Mouse (Mus musculus): Measurements from ENCODE around the gene Itpk1. TPM values are rescaled to one million over a fixed set of nuclear protein-coding genes. Genes with fewer than 3 reads are reported as not detected.
"Not testable (repeated sequence)": the region's sequence is repeated elsewhere in the genome, so short reads cannot be mapped to it uniquely, and the experiment has no call there.

Itpk1 gene
- polyA plus RNA-seq, 1 experiment from 2014 or later, result 4.8 TPM

DNA sequence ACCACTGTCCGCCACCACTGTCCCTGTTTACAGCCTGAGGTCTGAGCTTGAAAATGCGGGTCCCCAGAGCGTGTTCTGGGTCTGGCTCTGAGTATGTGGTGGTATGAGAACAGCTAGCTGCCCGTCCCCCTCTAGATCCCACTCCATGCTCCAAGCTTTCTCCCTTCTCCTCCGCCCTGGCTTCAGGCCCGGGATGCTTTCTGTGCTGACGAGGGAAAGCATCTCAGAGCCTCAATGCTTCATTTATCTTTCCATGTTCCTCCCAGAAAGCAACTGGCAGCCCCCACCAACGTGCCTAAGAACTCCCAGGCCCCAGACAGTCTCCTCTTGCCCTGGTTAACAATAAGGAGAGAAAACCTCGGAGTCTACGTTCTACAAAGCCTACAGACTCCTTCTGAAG is 67.5 kb downstream of the Itpk1 start:
- no peak for DNase-seq (ENCODE audit: low spot score)
- WGBS, result 82% methylated on average over 10 of the region's 10 CpGs
- Histone ChIP-seq H3K4me3 (no peak overlapping the region), H3K9me3 (no peaks in the 10 kb centered on the region), H3K27ac (no peak overlapping the region), H3K27me3 (ENCODE audit: insufficient read depth, poor library complexity, severe bottlenecking) (no peaks in the 10 kb centered on the region), H3K4me1 (peaks cover 15% of the 10 kb centered on the region), H3K36me3 (no peaks in the 10 kb centered on the region)

- Histone ChIP-seq H3K4me3 (no peak overlapping the region), H3K27me3 (ENCODE audit: insufficient read depth, poor library complexity, severe bottlenecking) (no peaks in the 10 kb centered on the region), H3K9me3 (no peaks in the 10 kb centered on the region), H3K4me1 (peaks cover 13% of the 10 kb centered on the region; the same call in 1 of the 2 replicates), H3K36me3 (no peaks in the 10 kb centered on the region), H3K27ac (no peak overlapping the region)
- WGBS, result 81% methylated on average over 20 of the region's 20 CpGs
- no peak for DNase-seq (ENCODE audit: low spot score)
These were observed 70.2 kb downstream of the Itpk1 start for GRCm38 (mm10) chr12:102634436-102635050.

- Histone ChIP-seq H3K9me3 (no peaks in the 10 kb centered on the region), H3K4me1 (peaks cover 13% of the 10 kb centered on the region; the same call in 1 of the 2 replicates), H3K27ac (no peak overlapping the region), H3K4me3 (no peak overlapping the region), H3K27me3 (ENCODE audit: insufficient read depth, poor library complexity, severe bottlenecking) (no peaks in the 10 kb centered on the region), H3K36me3 (no peaks in the 10 kb centered on the region)
- WGBS, result 73% methylated on average over 4 of the region's 4 CpGs
- no peak for DNase-seq (ENCODE audit: low spot score)
These were observed 71.6 kb downstream of the Itpk1 start for GRCm38 (mm10) chr12:102633083-102633501.

DNA sequence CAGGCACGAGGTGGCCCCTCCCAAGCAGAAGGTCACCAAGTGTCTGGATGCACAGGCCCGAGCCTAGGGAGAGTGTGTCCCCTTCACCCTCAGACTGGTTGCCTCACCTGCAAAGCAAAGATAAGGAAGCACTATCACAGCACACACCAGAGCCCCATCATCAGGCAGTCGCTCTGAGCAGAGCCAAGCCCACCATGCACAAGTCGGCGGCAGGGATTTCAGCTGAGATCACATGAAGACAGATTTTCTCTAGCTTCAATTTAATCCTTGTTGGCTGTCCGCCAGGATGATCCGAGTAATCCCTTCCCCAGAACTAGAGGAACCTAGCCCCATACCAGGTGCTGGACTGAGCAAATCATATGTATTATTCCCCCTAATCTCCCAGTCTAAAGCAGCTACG is 73.0 kb downstream of the Itpk1 start:
- 65% methylated on average over 8 of the region's 8 CpGs for WGBS
- Histone ChIP-seq H3K4me3 (no peak overlapping the region), H3K4me1 (peaks cover 17% of the 10 kb centered on the region; the same call in 1 of the 2 replicates), H3K27me3 (ENCODE audit: insufficient read depth, poor library complexity, severe bottlenecking) (no peaks in the 10 kb centered on the region), H3K9me3 (no peaks in the 10 kb centered on the region), H3K27ac (no peak overlapping the region), H3K36me3 (no peaks in the 10 kb centered on the region)
- no peak for DNase-seq (ENCODE audit: low spot score)

DNA sequence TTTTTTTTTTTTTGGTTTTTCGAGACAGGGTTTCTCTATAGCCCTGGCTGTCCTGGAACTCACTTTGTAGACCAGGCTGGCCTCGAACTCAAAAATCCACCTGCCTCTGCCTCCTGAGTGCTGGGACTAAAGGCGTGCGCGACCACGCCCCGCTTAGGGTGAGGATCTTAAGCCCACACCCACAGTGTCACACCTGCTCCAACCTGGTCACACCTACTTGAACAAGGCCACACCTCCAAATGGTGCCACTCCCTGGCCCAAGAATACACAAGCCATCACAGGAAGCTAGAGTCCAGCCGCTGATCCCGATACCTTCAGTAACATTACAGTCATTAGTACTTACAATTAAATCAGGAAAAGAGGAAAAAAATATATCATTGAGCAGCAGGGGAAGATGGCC is 74.3 kb downstream of the Itpk1 start:
- not testable (repeated sequence) for H3K9me3 ChIP-seq; H3K27ac ChIP-seq; H3K4me3 ChIP-seq; H3K27me3 ChIP-seq (ENCODE audit: insufficient read depth, poor library complexity, severe bottlenecking); DNase-seq (ENCODE audit: low spot score); H3K36me3 ChIP-seq
- 92% methylated on average over 9 of the region's 9 CpGs for WGBS
- peaks cover 18% of the 10 kb centered on the region; the same call in 1 of the 2 replicates for H3K4me1 ChIP-seq

DNA sequence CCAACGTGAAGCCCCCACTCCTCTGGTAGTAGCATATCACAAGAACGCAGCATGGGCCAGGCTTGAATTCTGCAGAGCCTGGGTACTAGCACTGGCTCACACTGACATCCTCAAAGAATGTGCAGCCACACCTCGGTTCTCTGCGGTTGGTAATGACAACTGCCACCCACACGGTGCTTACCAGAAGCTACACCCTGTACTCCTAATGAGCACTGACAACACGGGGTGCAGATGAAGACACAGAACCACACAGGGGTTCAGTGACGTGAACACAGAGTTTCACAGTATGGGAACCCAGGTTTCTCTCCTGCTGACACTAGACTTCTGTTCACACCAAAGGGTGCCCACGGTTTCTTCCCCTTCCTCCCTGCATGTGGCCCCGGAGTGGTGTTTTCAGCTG is 76.5 kb downstream of the Itpk1 start:
- 73% methylated on average over 9 of the region's 9 CpGs for WGBS
- H3K9me3 ChIP-seq, result no peaks in the 10 kb centered on the region
- no peaks in the 10 kb centered on the region for H3K27me3 ChIP-seq (ENCODE audit: insufficient read depth, poor library complexity, severe bottlenecking)
- no peak overlapping the region for H3K27ac ChIP-seq
- H3K4me1 ChIP-seq, result peaks cover 16% of the 10 kb centered on the region; the same call in 1 of the 2 replicates
- DNase-seq (ENCODE audit: low spot score), result no peak
- no peaks in the 10 kb centered on the region for H3K36me3 ChIP-seq
- H3K4me3 ChIP-seq, result no peak overlapping the region

GRCm38 (mm10) chr12:102627545-102627944 is 77.2 kb downstream of the Itpk1 start:
- no peak overlapping the region for H3K27ac ChIP-seq
- no peak overlapping the region for H3K4me3 ChIP-seq
- H3K27me3 ChIP-seq (ENCODE audit: insufficient read depth, poor library complexity, severe bottlenecking), result no peaks in the 10 kb centered on the region
- no peaks in the 10 kb centered on the region for H3K36me3 ChIP-seq
- H3K9me3 ChIP-seq, result no peaks in the 10 kb centered on the region
- no peak for DNase-seq (ENCODE audit: low spot score)
- peaks cover 23% of the 10 kb centered on the region for H3K4me1 ChIP-seq
- 87% methylated on average over 5 of the region's 5 CpGs for WGBS

DNA sequence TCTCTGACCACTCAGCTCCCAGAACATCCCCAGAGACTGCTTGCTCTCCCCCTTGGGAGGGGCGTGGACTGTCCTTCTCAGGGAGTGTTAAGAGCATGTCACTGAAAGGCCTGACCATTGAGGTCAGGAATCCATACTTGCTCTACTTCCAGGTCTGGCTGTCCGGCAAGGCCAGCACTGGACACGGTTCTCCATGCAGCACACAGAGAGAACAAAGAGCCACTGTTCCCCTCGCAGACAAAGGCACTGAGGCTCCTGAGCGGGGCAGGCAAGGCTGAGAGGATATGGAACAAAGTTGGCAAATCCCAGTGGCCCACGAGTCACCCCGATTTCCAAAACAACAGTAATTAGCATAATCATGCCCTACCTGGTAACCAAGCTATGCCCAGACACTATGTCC is 77.9 kb downstream of the Itpk1 start:
- WGBS, result 73% methylated on average over 7 of the region's 7 CpGs
- no peak for DNase-seq (ENCODE audit: low spot score)
- H3K9me3 ChIP-seq, result no peaks in the 10 kb centered on the region
- no peak overlapping the region for H3K27ac ChIP-seq
- H3K4me1 ChIP-seq, result peaks cover 22% of the 10 kb centered on the region
- H3K27me3 ChIP-seq (ENCODE audit: insufficient read depth, poor library complexity, severe bottlenecking), result no peaks in the 10 kb centered on the region
- no peaks in the 10 kb centered on the region for H3K36me3 ChIP-seq
- no peak overlapping the region for H3K4me3 ChIP-seq

GRCm38 (mm10) chr12:102625717-102626116 is 79.0 kb downstream of the Itpk1 start:
- Histone ChIP-seq H3K9me3 (no peaks in the 10 kb centered on the region), H3K27me3 (ENCODE audit: insufficient read depth, poor library complexity, severe bottlenecking) (no peaks in the 10 kb centered on the region), H3K4me1 (peaks cover 17% of the 10 kb centered on the region), H3K27ac (no peak overlapping the region), H3K36me3 (no peaks in the 10 kb centered on the region), H3K4me3 (no peak overlapping the region)
- DNase-seq (ENCODE audit: low spot score), result no peak
- 81% methylated on average over 6 of the region's 6 CpGs for WGBS

GRCm38 (mm10) chr12:102625118-102625517 is 79.6 kb downstream of the Itpk1 start:
- 77% methylated on average over 5 of the region's 5 CpGs for WGBS
- no peak overlapping the region for H3K4me3 ChIP-seq
- no peak for DNase-seq (ENCODE audit: low spot score)
- H3K36me3 ChIP-seq, result no peaks in the 10 kb centered on the region
- H3K9me3 ChIP-seq, result no peaks in the 10 kb centered on the region
- no peaks in the 10 kb centered on the region for H3K27me3 ChIP-seq (ENCODE audit: insufficient read depth, poor library complexity, severe bottlenecking)
- peaks cover 17% of the 10 kb centered on the region for H3K4me1 ChIP-seq
- no peak overlapping the region for H3K27ac ChIP-seq

- H3K36me3 ChIP-seq, result no peaks in the 10 kb centered on the region
- WGBS, result 79% methylated on average over 9 of the region's 9 CpGs
- no peak for DNase-seq (ENCODE audit: low spot score)
- no peaks in the 10 kb centered on the region for H3K9me3 ChIP-seq
- H3K4me1 ChIP-seq, result peaks cover 22% of the 10 kb centered on the region
- H3K27me3 ChIP-seq (ENCODE audit: insufficient read depth, poor library complexity, severe bottlenecking), result no peaks in the 10 kb centered on the region
- H3K4me3 ChIP-seq, result no peak overlapping the region
- no peak overlapping the region for H3K27ac ChIP-seq
These were observed 80.9 kb downstream of the Itpk1 start for GRCm38 (mm10) chr12:102623827-102624226.

DNA sequence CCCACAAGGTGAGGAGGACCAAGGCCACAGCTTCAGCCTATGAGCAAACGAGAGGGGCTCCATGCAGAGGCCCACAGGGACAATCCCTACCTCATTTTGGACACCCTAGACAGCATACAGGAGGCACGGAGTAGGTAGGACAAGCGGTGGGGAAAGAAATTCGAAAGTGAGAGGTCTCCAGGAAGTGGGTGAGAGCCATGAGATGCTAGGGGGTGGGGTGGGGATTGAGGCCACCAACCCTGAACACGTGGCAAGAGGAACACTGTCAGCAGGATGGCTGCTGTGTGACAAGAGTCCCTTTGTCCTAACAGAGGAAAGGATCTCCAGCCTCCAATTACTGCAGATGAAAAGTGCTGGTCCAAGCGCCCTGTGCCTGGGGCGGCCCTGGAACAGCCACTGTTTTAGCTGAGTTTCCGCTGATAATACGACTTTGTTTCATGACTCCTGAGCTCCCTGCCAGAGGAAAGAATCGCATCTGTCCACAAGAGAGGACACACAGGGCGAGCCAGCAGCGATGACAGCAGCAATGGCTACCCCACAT is 82.4 kb downstream of the Itpk1 start:
- Histone ChIP-seq H3K27ac (no peak overlapping the region), H3K27me3 (ENCODE audit: insufficient read depth, poor library complexity, severe bottlenecking) (no peaks in the 10 kb centered on the region)

DNA sequence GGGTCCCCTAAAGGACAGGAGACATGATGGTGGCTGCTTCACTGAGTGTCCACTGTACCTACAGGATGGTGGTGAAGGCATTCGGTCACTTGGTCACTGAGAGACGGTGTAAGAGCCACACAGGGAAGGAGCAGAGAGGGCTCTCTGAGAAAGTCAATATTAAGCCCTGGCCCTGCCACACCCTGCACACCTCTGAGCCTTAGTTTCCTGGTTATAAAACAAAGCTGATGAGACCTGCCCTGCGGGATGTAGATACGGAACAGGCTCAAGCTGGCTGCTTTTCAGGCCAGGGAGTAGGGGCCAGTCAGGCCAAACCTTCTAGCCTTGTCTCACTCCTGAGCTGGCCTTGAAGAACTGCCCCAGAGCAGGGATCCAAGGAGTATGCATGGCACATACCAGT is 82.9 kb downstream of the Itpk1 start:
- DNase-seq (ENCODE audit: low spot score), result no peak
- 88% methylated on average over 4 of the region's 4 CpGs for WGBS
- H3K36me3 ChIP-seq, result no peaks in the 10 kb centered on the region
- no peak overlapping the region for H3K4me3 ChIP-seq
- H3K9me3 ChIP-seq, result no peaks in the 10 kb centered on the region
- no peak overlapping the region for H3K27ac ChIP-seq
- H3K4me1 ChIP-seq, result peaks cover 27% of the 10 kb centered on the region
- no peaks in the 10 kb centered on the region for H3K27me3 ChIP-seq (ENCODE audit: insufficient read depth, poor library complexity, severe bottlenecking)

More for the DNA sequence above, 82.4 kb downstream of the Itpk1 start:
- Histone ChIP-seq H3K9me3 (no peaks in the 10 kb centered on the region), H3K4me3 (no peak overlapping the region), H3K4me1 (peaks cover 25% of the 10 kb centered on the region), H3K36me3 (no peaks in the 10 kb centered on the region)
- WGBS, result 67% methylated on average over 12 of the region's 12 CpGs
- no peak for DNase-seq (ENCODE audit: low spot score)

DNA sequence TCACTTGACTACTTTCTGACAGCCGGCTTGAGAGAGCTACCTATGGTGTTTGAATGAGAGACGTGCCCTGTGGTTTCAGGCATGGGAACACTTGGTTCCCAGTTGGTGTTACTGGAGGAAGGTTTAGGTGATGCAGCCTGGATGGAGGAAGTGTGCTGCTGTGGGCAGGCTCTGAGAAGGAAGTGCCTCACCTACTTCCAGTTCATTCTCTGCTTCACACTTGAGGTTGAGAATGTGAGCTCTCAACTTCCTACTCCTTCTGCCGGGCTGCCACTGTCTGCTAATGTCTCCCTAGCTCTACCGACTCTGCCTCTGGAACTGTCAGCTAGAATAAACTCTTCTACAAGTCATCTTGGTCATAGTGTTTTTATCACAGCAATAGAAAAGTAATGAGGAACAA is 83.5 kb downstream of the Itpk1 start:
- no peak overlapping the region for H3K27ac ChIP-seq
- no peaks in the 10 kb centered on the region for H3K27me3 ChIP-seq (ENCODE audit: insufficient read depth, poor library complexity, severe bottlenecking)
- H3K4me1 ChIP-seq, result peaks cover 31% of the 10 kb centered on the region
- H3K9me3 ChIP-seq, result no peaks in the 10 kb centered on the region
- DNase-seq (ENCODE audit: low spot score), result no peak
- no peaks in the 10 kb centered on the region for H3K36me3 ChIP-seq
- no peak overlapping the region for H3K4me3 ChIP-seq
- 85% methylated on average over 4 of the region's 4 CpGs for WGBS

Measured in heart, embryonic 10.5 days (tissue).